Mouse (Mus musculus) cerebellum, adult 8-10 months (tissue): Measurements from ENCODE around the gene Ghrhr.

ENCODE experiments used
- DNase-seq: peaks from one replicate; pipeline ENCODE4 v3.0.0; 2022

The Ghrhr gene

DNA sequence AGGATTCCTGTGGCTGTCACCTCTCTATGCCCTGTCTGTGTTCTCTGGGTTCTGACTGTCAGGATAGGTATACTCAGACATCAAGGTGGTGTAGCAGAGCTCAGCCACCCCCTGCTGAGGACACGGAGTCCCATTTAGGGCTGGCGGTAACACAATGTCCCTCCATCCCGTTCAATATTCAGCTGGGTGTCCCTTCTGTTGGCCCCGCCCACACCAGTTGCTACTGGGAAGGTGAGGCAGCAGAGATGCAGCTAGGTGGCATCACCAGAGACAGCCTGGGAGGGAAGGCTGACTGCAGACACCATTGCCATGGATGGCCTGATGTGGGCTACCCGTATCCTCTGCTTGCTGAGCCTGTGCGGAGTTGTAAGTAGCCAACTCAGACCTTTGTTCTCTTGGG is at the start of gene Ghrhr:
Gene Ghrhr, plus strand, starts transcription at position 220 of the 400 bp plus-strand sequence.
- no peak for DNase-seq

DNA sequence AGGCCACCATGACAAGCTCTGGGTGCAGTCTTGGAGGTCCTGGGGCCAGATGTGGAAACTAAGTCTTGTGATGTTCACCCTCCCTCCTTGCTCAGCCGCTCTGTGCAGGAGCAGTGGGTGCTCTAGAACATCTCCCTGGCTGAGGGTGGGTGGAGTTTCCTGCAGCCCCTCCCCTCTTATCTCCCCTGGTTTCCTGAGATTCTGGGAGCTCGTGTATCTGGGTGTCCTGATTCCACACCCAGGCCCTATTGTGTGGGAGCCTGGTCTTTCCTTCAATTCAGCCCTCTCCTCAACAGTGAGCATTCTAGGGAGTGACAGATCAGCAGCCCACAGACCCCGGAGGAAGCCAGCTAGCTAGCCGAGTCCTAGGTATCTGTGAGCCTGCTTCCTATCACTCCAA is 49.8 kb upstream of the Ghrhr start:
- DNase-seq, result no peak

DNA sequence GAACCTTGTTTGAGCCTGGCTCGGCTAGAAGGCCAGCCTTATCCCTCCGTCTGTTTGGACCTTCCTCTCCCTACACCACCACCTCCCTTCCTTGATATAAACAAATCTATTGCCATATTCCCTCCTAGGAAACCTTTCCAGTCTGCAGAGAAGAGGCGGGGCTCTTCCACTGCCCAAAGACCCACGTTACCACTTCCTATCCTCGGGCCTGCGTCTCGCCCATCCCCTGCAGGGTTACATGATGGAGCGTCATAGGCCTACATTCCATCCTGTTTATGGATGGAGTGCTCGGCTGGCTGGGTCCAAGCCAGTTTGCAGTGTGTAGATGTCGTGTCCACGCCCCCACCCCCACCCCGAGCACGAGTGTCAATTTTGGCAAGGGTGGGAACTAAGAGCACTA is 48.8 kb upstream of the Ghrhr start:
- DNase-seq, result no peak

DNA sequence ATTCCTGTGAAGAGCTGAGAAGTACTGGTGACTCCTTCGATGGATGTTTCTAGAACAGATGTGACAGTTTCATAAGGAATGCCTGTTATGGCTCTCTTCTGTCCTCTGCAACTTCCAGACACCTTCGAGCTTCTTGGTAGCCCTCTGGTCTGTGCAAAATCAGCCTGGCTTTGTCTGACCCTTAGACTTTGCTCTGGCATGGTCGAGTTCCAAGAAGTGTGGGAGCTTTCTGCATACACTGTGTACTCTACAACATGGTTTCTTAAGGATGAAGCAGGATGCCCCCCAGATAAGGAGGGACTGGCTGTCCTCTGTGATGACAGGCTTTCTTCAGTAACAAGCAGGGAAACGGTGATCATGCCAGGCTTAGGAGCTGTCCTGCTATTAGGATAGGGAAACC is 47.9 kb upstream of the Ghrhr start:
- no peak for DNase-seq

DNA sequence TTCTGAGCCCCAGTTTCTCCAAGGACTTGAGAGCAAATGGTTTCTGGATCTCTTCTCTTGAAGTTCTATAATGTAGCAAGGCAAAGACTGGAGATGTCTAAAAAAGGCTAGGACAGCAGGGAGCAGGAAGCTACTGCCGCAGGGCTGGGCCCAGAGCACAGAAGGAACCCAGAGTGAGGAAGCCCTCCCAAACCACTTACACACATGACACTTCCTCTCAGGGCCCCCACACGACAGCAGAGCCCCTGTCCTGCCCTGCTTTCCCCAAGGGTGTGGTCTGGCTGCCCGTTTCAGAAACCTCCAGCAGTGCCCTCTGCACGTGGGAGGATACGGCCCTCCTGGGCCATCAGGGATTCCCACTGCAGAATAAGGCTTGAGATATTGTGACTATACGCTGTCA is 44.8 kb upstream of the Ghrhr start:
- DNase-seq, result no peak

DNA sequence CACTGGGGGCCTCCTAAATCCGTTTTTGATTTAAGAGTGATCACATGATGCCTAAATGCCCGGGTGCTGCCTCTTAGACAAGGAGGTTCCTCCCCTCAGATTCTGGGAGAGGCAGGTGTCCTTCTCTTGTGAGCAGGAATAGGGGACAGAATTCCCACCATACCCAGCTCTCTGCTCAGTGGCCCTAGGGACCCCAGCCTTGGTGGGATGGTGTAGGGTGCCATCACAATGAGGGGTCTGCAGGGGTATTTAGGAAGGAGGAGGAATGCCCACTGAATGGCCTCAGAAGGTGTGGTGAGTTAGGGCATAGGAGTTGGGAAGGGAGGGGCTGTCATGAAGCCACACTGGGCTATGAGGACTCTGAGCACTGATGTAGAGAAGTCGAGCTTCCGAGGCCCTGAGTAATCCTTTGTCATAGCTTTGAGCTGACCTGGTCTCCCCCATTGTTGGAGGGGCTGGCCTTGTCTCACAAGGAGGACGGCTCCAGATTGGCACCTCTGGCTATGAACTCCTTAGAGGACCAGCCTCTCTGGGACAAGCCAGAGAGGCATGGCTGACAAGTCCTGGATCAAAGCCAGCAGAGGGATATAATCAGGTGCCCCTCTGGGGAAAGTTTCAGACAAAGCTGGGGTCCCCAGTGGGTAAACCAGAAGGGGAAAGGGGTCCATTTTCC is 43.9 kb upstream of the Ghrhr start:
- DNase-seq, result no peak

DNA sequence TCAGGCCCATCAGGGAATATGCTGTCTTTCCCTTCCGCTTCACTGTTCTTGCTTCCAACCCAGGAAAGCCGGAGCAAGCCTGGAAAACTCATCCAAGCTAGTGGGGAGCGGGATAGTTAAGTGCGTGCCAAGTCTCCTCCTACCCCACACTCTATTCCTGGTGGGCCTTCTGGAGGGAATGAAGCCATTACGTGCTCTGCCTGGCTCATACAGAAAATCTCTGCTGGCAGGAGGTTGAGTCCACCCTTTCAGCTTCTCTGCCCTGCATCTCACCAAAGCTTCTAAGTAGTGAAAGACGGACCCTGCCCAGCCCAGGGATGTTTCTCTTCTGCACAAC is 43.4 kb upstream of the Ghrhr start:
- no peak for DNase-seq

DNA sequence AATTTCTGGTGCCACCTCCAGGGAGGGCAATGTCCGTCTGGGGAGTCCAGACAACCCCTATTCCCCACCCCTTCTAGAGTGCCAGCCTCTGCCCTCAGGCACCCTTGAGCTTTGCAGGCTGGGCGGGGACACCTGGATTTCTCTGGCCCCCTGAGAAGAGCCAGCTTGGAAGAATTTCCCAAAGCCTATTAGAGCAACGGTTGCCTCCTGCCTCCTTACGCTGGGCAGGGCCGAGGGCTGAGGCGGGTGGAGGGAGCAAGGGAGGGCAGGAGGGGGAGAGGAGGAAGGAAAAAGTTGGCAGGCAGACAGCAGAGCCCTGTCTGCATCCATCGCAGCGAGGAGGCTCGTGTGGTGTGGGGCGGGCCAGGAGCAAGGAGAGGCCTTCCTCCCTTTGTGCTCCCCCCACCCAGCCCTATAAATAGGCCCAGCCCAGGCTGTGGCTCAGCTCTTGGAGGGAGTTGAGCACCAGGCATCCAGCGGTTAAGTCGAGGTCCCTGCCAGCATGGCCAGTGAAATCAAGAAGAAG is 40.0 kb upstream of the Ghrhr start, which contains the start of gene Aqp1:
Gene Aqp1, plus strand, starts transcription at position 444 of the 526 bp plus-strand sequence.
- no peak for DNase-seq

DNA sequence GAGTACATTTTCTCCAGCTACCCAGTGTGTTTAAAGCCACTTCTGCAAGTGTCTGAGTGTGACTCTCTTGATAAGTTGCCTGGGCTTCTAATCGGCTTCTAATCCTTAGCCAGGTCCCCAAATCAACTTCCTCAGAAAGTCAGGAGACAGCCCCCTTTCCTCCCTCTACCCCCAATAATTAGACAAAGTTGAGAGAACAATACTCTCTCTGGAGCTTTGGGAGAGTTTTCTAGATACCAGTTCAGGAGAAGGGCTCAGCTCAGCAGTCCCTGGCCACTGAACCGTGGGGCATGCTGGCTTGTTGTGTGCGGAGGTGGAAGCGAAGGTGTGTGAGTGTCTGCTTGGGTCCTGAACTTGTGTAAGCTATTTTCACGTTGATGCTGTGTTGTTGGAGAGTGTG is 38.9 kb upstream of the Ghrhr start:
- DNase-seq, result no peak

DNA sequence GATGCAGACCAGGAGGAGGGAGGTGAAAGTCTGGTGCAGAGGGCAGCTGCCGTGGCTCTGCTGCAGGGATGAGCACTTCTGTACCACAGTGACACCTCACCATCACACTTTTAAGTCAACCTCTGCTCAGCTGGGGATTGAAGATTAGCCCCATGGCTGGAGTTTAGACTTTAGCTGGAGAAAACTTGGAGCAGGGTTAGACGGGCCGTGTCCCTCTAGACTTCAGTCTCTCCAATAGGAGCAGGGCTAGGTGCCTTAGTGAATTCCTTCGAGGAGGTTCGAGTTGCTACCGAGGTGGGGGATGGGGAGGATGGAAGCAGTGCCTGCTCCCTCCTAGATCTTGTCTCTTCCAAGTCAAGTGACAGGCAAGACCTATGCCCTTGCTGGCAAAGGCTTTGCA is 38.0 kb upstream of the Ghrhr start:
- DNase-seq, result no peak

DNA sequence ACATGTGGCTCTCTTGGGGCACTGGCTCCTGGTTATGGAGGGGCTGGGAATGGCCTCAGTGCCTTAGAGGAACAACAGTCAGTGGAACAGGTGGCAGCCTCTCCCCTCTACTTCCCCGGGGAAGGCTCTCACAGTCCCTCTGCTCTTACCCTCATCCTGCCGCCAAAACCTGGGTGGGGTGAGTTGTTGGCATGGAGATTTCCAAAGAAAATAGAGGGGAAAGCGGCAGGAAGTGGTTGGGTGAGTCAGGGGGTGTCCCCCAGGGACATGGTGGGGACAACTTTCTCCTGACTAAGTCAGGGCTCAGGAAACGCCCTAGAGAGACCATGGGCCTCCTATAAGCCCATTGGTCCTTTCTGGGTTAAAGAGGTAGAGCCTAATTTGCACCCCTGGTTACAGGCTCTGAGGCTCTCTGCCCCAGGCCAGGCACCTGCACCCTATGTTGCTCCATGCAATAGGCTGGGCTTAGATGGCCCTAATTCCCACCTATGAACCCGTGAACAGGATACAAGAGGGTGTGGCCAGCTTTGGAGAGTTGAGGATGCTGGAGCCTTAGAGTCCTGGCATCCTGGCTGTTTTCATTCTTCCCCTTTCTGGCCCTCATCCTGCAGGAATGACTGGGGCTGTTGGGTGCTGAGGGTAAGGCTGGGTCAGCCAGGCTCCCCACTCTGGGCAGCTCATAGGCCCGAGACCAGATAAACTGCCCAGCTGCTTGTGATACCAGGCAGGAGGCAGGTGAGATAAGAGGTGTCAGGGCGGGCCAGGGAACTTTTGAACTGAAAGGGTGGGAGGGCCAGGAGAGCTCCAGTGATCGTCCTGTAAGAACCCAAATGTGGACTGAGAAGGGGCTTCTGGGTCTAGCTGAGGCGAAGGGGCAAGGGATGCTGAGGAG is 36.9 kb upstream of the Ghrhr start:
- no peak for DNase-seq

DNA sequence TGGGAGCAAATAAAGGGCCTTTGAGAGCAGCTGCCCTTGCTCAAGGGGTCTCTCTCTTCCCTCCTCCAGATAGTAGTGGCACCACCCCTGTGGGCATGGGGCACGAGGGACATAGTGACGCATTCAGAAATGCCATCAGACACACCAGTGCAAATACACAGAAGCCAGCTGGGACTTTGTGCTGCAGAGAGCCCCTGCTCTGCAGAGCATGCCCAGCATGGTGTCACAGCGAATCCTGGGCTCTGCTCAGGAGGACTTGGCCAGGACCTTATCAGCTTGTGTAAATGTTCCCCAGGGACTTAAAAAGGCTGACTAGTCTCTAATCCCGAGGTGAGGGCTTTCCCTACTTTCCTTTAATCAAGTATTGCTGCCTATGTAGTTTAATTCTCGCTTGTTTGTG is 34.4 kb upstream of the Ghrhr start:
- no peak for DNase-seq

DNA sequence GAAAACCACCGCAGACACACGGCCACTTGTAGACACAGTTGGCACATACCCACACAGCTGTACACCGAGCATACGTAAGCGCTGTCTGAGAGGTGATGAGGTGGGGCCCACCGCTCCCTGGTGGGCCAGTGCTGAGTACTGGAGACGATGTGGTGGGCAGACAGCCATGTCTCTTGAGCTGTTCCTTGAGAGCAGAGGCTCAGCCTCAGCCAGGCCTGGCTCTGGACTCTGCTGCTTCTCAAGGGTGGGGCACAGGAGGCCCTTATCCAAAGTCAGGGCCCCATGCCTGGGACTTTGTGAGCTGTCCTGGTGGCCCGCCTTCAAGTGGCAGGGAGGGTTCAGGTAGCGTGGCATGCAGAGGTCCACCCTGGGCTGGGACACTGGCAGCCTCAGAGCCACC is 33.8 kb upstream of the Ghrhr start:
- DNase-seq, result no peak

DNA sequence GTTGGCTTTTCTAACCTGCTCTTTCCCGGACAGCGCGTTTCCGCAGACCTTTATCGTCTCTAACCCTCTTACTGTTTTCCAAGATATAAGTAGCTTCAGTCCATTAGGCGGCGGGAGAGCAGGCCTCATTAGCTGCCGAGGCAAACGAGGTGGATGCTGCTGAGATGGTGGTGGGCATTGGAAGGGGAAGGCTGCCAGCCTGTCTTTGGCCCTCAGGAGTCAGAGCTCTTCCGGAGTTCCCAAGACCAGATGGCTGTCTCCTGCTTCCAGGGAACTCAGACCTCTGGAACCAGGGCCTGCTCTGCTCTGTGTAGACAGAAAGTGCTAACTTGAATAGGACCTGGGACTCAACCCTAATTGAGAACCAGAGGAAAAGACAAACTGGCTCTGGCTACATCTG is 32.6 kb upstream of the Ghrhr start:
- DNase-seq, result no peak

DNA sequence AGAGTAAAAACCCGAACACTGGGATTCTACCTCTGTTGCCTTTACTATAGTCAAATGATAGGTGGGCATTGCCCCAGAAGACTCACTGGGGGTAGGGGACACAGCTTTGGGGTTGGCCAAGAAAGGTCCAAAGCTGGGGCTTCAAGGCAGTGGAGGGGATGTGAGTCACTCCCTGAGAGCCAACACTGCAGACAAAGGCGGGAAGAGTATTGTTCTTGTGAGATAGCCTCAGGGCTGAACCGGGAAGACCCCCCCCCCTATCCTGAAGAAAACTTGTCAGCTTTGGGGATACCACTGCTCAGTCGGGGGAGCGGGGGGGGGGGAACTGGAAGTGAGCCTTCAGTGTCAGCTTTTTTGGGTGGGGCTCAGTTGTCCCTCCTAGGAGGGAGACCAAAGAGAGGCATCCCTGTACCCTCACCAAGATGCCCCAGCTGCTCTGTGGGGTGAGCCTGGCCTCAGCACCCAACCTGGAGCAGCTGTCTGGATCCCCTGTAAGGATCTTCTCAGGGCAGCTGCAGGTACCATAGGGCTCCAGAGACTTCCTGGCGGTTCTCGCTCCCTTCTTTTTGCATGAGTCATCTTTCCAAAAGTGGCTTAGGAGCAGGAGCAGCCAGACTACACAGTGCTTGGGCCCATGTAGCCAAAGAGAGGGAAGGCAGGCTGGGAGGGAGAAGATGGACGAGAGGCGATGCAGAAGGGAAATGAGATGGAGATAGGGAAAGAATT is 31.6 kb upstream of the Ghrhr start:
- no peak for DNase-seq

DNA sequence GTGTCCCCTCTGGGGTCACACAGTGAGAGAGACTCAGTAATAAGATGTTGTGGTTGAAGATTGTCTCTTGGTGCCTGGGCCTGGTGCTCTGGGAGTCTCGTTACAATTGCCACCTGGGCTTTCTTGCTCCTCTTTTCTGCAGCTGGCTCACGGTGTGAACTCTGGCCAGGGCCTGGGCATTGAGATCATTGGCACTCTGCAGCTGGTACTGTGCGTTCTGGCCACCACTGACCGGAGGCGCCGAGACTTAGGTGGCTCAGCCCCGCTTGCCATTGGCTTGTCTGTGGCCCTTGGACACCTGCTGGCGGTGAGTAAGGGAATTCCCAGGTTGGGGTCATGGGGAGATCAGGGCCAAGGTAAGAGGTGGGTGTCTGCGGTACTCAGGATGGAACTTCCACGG is 30.8 kb upstream of the Ghrhr start:
- no peak for DNase-seq

DNA sequence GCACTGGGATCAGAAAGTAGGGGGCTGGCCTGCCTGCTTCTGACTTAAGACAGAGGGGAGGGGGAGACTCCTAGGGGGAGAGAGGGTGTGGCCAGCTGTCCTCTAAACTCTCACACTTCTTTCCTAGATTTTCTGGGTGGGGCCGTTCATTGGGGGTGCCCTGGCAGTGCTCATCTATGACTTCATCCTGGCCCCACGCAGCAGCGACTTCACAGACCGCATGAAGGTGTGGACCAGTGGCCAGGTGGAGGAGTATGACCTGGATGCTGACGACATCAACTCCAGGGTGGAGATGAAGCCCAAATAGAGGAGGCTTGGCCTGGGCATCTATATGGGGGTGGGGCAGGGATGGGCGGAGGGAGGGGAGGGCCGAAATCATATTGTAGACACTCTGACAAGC is 29.6 kb upstream of the Ghrhr start:
- no peak for DNase-seq

DNA sequence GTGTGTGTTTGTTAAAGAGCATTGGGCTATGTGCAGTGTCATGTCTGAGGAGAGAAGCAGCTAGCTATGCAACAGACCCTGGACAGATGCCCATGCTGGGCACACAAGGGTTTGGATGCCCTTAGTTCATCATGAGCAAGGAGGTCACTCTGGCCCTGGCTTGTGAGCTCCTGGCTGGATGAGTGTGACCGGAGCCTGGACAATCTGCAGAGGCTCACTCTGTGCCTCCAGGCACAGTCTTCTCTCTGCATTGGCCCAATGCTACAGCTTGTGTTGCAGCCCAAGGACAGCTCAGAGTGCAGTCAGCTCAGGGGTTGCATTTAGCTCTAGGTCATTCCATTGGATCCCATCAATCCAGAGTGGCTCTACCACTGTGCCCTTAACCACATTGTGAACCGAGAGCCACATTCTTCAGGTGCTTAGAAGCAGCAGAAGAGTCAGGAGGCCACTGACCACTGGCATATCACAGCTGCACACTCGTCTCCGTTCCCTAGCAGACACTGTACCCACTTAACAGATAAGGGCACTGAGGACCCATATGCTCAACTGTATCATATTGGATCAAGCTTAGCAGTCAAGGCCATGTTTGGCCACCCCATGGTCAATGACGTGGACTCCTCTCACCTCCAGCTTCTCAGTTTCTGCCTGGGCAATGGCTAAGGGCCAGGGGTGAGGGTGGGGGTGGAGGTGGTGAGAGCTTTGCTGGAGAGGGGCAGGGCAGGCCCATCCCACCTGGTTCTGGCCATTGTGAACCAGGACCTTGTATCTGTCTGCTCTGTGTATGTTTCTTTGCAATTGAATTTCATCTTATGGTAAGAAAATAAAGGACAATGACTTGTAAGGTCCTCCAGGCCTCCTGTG is 28.2 kb upstream of the Ghrhr start:
- no peak for DNase-seq

DNA sequence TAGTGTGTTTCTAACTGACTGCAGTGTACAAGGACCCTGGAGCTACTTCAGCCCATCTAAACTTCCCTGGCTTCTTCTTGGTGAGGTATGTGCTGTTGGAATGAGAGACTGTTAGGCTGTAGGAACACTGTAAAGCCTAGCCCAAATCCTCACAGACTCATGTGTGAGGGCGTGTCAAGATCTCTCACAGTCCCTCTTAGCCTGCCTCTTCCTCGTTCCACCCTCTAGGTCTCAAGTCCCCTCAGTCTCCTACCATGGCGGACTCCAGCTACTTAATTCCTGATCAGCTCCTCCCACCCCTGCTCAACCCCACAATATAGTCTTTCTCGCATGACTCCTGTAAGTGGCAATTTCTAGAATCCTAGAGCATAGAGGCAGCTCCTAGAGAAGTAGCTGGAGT is 26.9 kb upstream of the Ghrhr start:
- DNase-seq, result no peak

DNA sequence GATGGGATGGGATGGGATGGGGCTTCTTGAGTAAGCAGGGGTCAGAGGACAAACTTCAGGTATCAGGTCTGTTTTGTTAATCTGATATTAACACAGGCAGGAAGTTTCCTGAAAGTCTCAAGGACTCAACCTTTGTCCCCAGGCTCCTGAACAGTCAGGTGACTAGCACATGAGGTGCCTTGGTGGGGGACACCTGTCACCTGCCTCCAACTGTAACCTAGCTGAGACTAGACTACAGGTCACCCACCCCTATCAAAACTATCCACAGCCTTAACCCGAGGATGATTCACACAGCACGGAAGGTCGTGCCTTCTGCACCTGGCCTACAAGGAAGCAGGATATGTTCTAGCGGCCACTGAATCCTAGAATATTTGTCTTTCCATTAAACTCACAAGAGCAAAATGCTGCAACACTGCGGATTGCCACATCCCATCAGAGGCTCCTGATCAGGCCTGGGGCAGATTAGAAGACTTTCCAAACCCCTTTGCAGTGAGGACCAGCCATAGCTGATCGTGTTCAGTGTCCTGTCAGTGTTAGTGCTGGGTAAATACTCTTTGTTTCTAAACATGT is 25.6 kb upstream of the Ghrhr start:
- no peak for DNase-seq

DNA sequence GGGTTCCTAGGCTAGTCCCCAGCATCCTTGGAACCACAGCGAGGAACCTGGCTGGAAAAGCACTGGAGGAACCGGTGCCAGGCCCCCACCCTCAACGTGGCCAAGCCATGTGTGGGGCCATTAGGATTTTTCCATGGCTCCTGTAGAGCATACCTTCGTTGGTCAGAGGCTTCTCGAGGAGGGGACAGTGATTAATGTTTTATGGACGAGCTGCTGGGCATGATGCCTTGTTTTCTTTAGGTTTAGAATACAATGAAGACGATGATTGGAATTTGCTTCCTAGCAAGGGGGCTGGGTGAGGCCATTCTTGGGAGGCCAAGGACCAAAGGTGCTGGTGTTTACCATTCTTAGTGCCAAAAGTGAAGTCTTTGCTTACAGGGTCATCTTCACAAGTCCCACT is 24.4 kb upstream of the Ghrhr start:
- DNase-seq, result no peak

DNA sequence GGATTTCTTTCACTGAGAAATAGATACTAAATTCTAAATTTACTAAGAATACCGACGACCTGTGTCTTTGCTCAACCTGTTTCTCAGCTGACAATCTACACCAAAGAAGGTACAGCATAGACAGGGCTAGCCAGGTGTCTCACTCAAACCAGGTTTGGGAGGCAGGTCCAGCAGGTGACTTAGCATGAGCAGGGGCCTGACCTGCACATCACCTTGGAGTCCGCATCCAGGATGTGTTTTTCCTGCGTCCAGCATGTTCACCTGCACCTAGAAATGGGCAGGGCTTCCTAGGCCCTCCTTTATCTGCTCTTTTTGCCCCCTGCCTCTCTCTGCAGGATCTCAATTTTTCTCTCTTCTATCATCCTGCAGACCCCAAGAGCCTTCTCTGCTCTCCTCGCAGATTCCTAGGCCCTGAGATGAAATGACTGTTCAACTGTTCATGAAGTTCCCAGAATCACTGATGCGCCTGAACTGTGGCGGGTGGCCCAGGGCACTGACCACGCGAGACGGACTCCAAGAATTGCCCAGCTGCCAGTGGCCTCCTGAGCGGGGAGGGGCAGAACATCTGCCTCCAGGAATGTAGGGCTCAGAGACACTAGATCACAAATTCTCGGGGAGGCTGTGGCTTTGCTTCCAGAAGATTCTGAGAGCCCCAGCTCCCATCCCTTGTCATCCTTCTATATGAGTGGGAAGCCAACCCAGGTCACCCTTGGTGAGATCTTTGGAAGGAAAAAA is 22.2 kb upstream of the Ghrhr start:
- DNase-seq, result no peak
